Mouse (Mus musculus): Measurements from ENCODE around the gene Inppl1.

DNA sequence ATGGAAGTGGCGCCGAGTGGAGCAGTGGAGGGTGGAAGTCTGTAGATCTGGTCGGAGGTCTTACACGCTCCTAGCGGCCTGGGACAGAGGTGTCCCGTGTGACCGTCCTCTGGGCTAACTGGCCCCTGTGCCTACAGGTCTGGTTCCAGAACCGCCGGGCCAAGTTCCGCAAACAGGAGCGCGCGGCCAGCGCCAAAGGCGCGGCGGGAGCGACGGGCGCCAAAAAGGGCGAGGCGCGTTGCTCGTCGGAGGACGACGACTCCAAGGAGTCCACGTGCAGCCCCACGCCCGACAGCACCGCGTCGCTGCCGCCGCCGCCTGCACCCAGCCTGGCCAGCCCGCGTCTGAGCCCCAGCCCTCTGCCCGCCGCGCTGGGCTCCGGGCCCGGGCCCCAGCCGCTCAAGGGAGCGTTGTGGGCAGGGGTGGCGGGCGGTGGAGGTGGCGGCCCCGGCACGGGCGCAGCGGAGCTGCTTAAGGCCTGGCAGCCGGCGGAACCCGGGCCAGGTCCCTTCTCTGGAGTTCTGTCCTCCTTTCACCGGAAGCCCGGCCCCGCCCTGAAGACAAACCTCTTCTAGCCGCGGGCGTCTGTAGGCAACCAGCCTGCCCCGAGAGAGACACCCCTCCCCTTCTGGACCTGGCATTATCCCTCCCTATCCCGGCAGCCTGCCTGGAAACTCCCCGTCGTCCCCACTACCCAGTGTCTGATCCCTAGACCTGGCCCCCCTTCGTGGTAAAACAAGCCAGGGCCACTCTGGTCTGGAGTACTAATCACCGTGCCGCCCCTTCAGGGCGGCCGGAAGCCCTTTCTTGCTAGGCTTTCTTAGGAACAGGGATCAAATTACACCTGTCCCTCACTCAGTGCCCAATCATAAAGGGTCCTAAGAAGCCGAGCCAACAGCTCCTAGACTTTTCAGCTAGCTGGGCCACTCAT is 16.2 kb downstream of the Inppl1 start:
- TF ChIP-seq CTCF (IDR thresholded peaks at IDR 0.05; ENCODE audit: control insufficient read depth, insufficient read depth, insufficient read length): no peak
- no peak for TF ChIP-seq MAX (IDR thresholded peaks at IDR 0.05)
- TF ChIP-seq CEBPB (IDR thresholded peaks at IDR 0.05; ENCODE audit: low read depth): no peak
- no peak for TF ChIP-seq FOSL1 (IDR thresholded peaks at IDR 0.05; ENCODE audit: insufficient read depth, low read length, poor library complexity, severe bottlenecking)
- TF ChIP-seq USF1 (IDR thresholded peaks at IDR 0.05; ENCODE audit: low read depth): no peak
